Mouse (Mus musculus) Patski (cell line): Measurements from ENCODE around the gene Scfd2. TPM values are rescaled to one million over a fixed set of nuclear protein-coding genes. Genes with fewer than 3 reads are reported as not detected.

Experiments
- ATAC-seq: fragments of 100-300 bp; one replicate; pipeline ENCODE4 v1.8.0; 2021
- CTCF ChIA-PET: fragments of 350-600 bp; sonication (Branson Sonifier 250); formaldehyde crosslinking; loops from one replicate; lab custom pipeline; 2022; ENCODE audit warnings: inconsistent platforms; lab: Charles Lee
- POLR2A ChIA-PET: fragments of 350-600 bp; sonication (Branson Sonifier 250); formaldehyde crosslinking; loops from one replicate; lab custom pipeline; 2022; ENCODE audit warnings: antibody characterized with exemption, inconsistent platforms; lab: Charles Lee
- DNase-seq: peaks from one replicate; pipeline ENCODE4 v3.0.0-alpha.2; 2011; ENCODE audit warnings: low read depth, low spot score
- H3K27me3 ChIP-seq: fragments of 371-371 bp; one replicate; pipeline ENCODE4 v1.5.1; 2021
- CTCF ChIP-seq: fragments of 100-300 bp; IDR thresholded peaks from one replicate; pipeline ENCODE4 v1.5.1; 2021
- in situ Hi-C: fragments of 300-500 bp; cut with MboI; formaldehyde crosslinking; loops from 3 replicates; pipeline ENCODE4 v1.11.1; 2018; ENCODE audit warnings: low pct_unique_long_range_greater_than_20kb, mixed read lengths
- polyA plus RNA-seq: library from polyadenylated mRNA; unstranded; gene quantifications from one replicate; pipeline ENCODE4 v1.2.3, GENCODE M21; 2021

Scfd2 gene
- polyA plus RNA-seq, 1 experiment from 2014 or later = 8.6 TPM

- ChIA-PET POLR2A (interaction anchor here (0.5 to 0.6 kb wide), 2 partner anchors 78 to 279 kb away, joined by 3 read pairs; no protein-coding TSS in a partner anchor), CTCF (interaction anchor here (1.6 to 2.6 kb wide), 3 partner anchors 22 to 280 kb away, joined by 3 to 7 read pairs (median 6); no protein-coding TSS in a partner anchor)
- no peaks in the 10 kb centered on the region for H3K27me3 ChIP-seq
- in situ Hi-C loops = loop anchor here (25.0 kb wide), 1 partner anchor 186 kb away; no protein-coding TSS in a partner anchor
- DNase-seq (no peak), ATAC-seq (no peak)
- no peak for TF ChIP-seq CTCF
Measured at GRCm38 (mm10) chr5:74273313-74273712, 258.2 kb downstream of the Scfd2 start.

GRCm38 (mm10) chr5:74267736-74268369, 263.7 kb downstream of the Scfd2 start:
- TF ChIP-seq CTCF = no peak
- no peaks in the 10 kb centered on the region for H3K27me3 ChIP-seq
- ChIA-PET CTCF (interaction anchor here (0.9 to 2.1 kb wide), 5 partner anchors 10 to 198 kb away, joined by 3 to 10 read pairs (median 5); no protein-coding TSS in a partner anchor), POLR2A (interaction anchor here (0.7 kb wide), 1 partner anchor 400 kb away, joined by 4 read pairs; no protein-coding TSS in a partner anchor)
- in situ Hi-C loops = loop anchor here (25.0 kb wide), 1 partner anchor 181 kb away; no protein-coding TSS in a partner anchor
- no peak for ATAC-seq
- no peak for DNase-seq

- ChIA-PET CTCF (interaction anchor here (0.9 to 2.1 kb wide), 2 partner anchors 11 to 198 kb away, joined by 3 to 10 read pairs; no protein-coding TSS in a partner anchor), POLR2A (interaction anchor here (0.5 kb wide), 1 partner anchor 10 kb away, joined by 4 read pairs; no protein-coding TSS in a partner anchor)
- DNase-seq (no peak), ATAC-seq (no peak)
- H3K27me3 ChIP-seq = no peaks in the 10 kb centered on the region
- in situ Hi-C loops = loop anchor here (25.0 kb wide), 1 partner anchor 180 kb away; no protein-coding TSS in a partner anchor
- no peak for TF ChIP-seq CTCF
Measured at GRCm38 (mm10) chr5:74267196-74267595, 264.4 kb downstream of the Scfd2 start.

- no peak for TF ChIP-seq CTCF
- DNase-seq = no peak
- ATAC-seq = no peak
- in situ Hi-C loops = loop anchor here (25.0 kb wide), 1 partner anchor 179 kb away; no protein-coding TSS in a partner anchor
- no peaks in the 10 kb centered on the region for H3K27me3 ChIP-seq
- CTCF ChIA-PET = interaction anchor here (2.1 kb wide), 1 partner anchor 11 kb away, joined by 10 read pairs; no protein-coding TSS in a partner anchor
- POLR2A ChIA-PET = no interaction called here
Measured at GRCm38 (mm10) chr5:74266476-74266819, 265.1 kb downstream of the Scfd2 start.

- no peak for ATAC-seq
- in situ Hi-C loops = loop anchor here (25.0 kb wide), 1 partner anchor 179 kb away; no protein-coding TSS in a partner anchor
- no peak for DNase-seq
- POLR2A ChIA-PET = no interaction called here
- TF ChIP-seq CTCF = no peak
- CTCF ChIA-PET = interaction anchor here (2.1 kb wide), 1 partner anchor 12 kb away, joined by 10 read pairs; no protein-coding TSS in a partner anchor
- no peaks in the 10 kb centered on the region for H3K27me3 ChIP-seq
Measured at GRCm38 (mm10) chr5:74265601-74266475, 265.7 kb downstream of the Scfd2 start.

- H3K27me3 ChIP-seq = no peaks in the 10 kb centered on the region
- TF ChIP-seq CTCF = no peak
- ChIA-PET CTCF (interaction anchor here (1.0 to 1.5 kb wide), 2 partner anchors 7 to 9 kb away, joined by 4 read pairs; no protein-coding TSS in a partner anchor), POLR2A (no interaction called here)
- ATAC-seq = no peak
- in situ Hi-C loops = loop anchor here (25.0 kb wide), 1 partner anchor 178 kb away; no protein-coding TSS in a partner anchor
- DNase-seq = no peak
Measured at GRCm38 (mm10) chr5:74265151-74265550, 266.4 kb downstream of the Scfd2 start.

GRCm38 (mm10) chr5:74264541-74264940, 267.0 kb downstream of the Scfd2 start:
- ATAC-seq = no peak
- no peaks in the 10 kb centered on the region for H3K27me3 ChIP-seq
- no peak for DNase-seq
- TF ChIP-seq CTCF = no peak
- in situ Hi-C loops = loop anchor here (25.0 kb wide), 1 partner anchor 177 kb away; no protein-coding TSS in a partner anchor
- ChIA-PET CTCF (interaction anchor here (0.8 to 1.5 kb wide), 3 partner anchors 8 to 18 kb away, joined by 3 to 4 read pairs (median 4); no protein-coding TSS in a partner anchor), POLR2A (no interaction called here)

GRCm38 (mm10) chr5:74261016-74261415, 270.5 kb downstream of the Scfd2 start:
- no peak for ATAC-seq
- ChIA-PET CTCF (interaction anchor here (1.3 kb wide), 1 partner anchor 21 kb away, joined by 3 read pairs; no protein-coding TSS in a partner anchor), POLR2A (no interaction called here)
- no peaks in the 10 kb centered on the region for H3K27me3 ChIP-seq
- no peak for TF ChIP-seq CTCF
- no peak for DNase-seq
- in situ Hi-C loops = loop anchor here (25.0 kb wide), 1 partner anchor 174 kb away; no protein-coding TSS in a partner anchor

GRCm38 (mm10) chr5:74260378-74260809, 271.2 kb downstream of the Scfd2 start:
- DNase-seq = no peak
- ChIA-PET CTCF (no interaction called here), POLR2A (no interaction called here)
- in situ Hi-C loops = loop anchor here (25.0 kb wide), 1 partner anchor 173 kb away; no protein-coding TSS in a partner anchor
- H3K27me3 ChIP-seq = no peaks in the 10 kb centered on the region
- no peak for TF ChIP-seq CTCF
- ATAC-seq = no peak
